Mouse (Mus musculus): ENCODE results near the gene Ryr2. TPM values are rescaled to one million over a fixed set of nuclear protein-coding genes. Genes with fewer than 3 reads are reported as not detected.

Gene Ryr2
- polyA plus RNA-seq, 2 experiments: 0.16 to 0.19 TPM

DNA sequence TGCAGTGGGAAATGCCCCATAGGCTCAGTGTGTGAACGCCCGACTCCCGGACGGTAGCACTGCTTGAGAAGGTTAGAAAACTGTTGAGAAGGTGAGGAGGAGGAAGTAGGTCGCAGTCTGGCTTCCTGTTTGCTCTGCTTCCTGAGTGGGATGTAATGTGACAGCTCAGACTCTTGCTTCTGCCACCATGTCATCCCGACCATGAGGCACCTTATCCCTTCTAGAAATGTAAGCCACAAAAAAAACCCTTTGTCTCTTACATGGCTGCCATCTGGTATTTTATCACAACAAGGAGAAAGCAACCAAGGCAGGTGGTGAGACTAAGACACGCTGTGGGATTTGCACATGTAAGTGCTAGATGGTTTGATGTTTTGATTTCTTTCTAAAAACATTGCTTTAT, 12.2 kb downstream of the Ryr2 start:
- WGBS (ENCODE audit: insufficient replicate concordance): 26% methylated on average over 7 of the region's 7 CpGs
- no peak for ATAC-seq (ENCODE audit: insufficient read depth)
- Histone ChIP-seq H3K9me3 (ENCODE audit: control insufficient read depth, low read length) (no peaks in the 10 kb centered on the region), H3K9ac (replicated peaks) (no peak overlapping the region), H3K4me1 (replicated peaks; ENCODE audit: control insufficient read depth in 2 of 2, insufficient read depth in 2 of 2, low read length in 1 of 2) (peaks cover 5 to 29% of the 10 kb centered on the region in 2 experiments), H3K36me3 (replicated peaks; ENCODE audit: control insufficient read depth, insufficient read depth, low read depth) (no peaks in the 10 kb centered on the region), H3K27me3 (ENCODE audit: control insufficient read depth, insufficient read depth, low read length) (no peaks in the 10 kb centered on the region), H3K4me3 (ENCODE audit: insufficient read depth in 1 of 2, low read depth in 2 of 2, low read length in 2 of 2) (no peak overlapping the region), H3K27ac (no peak overlapping the region), H3K4me2 (ENCODE audit: low read depth) (no peak overlapping the region)
- no peak for DNase-seq (ENCODE audit: low read depth in 3 of 3, low spot score in 3 of 3)
- TF ChIP-seq EP300 (IDR thresholded peaks at IDR 0.05; ENCODE audit: low read depth) (no peak), CTCF (IDR thresholded peaks at IDR 0.05; ENCODE audit: low read depth) (no peak)

DNA sequence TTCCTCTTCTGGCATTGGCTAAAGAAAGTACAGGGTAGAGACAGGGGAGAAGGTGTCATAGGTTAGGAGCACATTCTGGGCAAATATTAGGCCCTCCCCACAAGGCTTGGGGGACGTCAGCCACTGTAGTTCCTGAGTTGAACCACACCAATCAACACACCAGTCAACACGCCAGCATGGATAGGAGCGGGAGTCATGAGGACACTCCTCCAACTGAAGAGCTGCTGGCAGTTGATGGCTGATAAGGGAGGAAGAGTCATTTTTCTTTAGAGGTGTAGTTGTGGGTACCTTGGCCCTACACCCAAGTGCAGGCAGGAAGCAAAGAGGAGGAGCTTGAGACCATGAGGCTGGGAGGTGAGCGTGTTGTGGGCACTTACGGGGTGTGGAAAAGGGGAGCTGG, 13.6 kb downstream of the Ryr2 start:
- 51% methylated on average over 5 of the region's 5 CpGs for WGBS (ENCODE audit: insufficient replicate concordance)
- Histone ChIP-seq H3K4me3 (ENCODE audit: insufficient read depth in 1 of 2, low read depth in 2 of 2, low read length in 2 of 2) (no peak overlapping the region), H3K4me2 (ENCODE audit: low read depth) (no peak overlapping the region), H3K27me3 (ENCODE audit: control insufficient read depth, insufficient read depth, low read length) (no peaks in the 10 kb centered on the region), H3K36me3 (replicated peaks; ENCODE audit: control insufficient read depth, insufficient read depth, low read depth) (no peaks in the 10 kb centered on the region), H3K4me1 (replicated peaks; ENCODE audit: control insufficient read depth in 2 of 2, insufficient read depth in 2 of 2, low read length in 1 of 2) (peaks cover 0 to 14% of the 10 kb centered on the region in 2 experiments; a peak in 3 of 4 replicates), H3K9ac (replicated peaks) (no peak overlapping the region), H3K27ac (no peak overlapping the region), H3K9me3 (ENCODE audit: control insufficient read depth, low read length) (no peaks in the 10 kb centered on the region)
- TF ChIP-seq EP300 (IDR thresholded peaks at IDR 0.05; ENCODE audit: low read depth): no peak
- TF ChIP-seq CTCF (IDR thresholded peaks at IDR 0.05; ENCODE audit: low read depth): no peak
- ATAC-seq (ENCODE audit: insufficient read depth) (peak; percentile 68), DNase-seq (ENCODE audit: low read depth in 3 of 3, low spot score in 3 of 3) (no peak)

DNA sequence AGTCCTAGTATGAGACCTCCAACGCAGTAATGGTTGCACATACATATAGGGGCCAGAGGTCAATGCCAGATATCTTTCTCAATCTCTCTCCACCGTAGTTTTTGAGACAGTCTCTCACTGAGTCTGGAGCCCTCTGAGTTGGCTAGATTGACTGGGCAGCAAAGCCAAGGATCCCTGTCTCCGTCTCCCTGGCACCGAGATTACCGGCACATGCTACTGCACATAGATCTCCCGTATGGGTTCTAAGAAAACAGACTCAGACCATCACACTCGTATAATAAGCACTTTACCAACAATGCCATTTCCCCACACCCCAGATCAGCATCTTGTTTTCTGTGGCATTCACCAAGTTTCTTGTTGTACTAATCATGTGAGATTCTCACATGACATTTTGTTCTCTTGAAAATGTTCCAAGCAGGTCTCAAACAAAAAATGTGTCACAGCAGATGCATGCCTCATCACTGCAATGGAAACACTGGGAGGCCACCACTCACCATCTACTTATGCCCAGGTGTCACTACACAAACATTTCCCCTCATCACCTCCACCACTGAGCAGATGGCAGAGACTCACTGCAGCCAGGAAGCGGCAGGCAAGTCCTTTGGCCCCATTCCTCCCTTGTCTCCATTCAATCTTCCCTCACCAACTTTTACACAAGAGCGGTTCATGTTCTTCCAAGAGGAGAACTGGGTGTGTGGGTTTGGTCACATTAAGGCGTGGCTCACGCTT, 14.2 kb downstream of the Ryr2 start:
- TF ChIP-seq EP300 (IDR thresholded peaks at IDR 0.05; ENCODE audit: low read depth) (no peak), CTCF (IDR thresholded peaks at IDR 0.05; ENCODE audit: low read depth) (no peak)
- H3K4me1 ChIP-seq (replicated peaks; ENCODE audit: control insufficient read depth in 2 of 2, insufficient read depth in 2 of 2, low read length in 1 of 2): peaks cover 0 to 9% of the 10 kb centered on the region in 2 experiments; a peak in 1 of 4 replicates

DNA sequence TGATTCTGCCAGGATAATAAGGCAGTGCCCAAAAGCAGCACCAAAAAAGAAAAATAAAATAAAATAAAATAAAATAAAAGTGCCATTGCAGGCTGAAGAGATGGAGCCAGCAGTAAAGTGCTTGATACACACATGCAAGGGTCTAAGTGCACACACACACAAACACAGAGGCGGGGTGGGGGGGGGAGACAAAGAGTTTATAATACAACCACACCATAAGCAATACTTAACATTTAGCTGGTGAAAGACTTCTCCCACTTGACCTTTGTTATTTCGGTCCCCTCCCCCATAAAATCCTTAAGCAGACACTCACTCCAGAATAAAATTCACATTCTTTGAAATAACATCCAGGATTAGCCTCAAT, 22.7 kb downstream of the Ryr2 start:
- no peak for TF ChIP-seq EP300 (IDR thresholded peaks at IDR 0.05; ENCODE audit: low read depth)
- no peak for TF ChIP-seq CTCF (IDR thresholded peaks at IDR 0.05; ENCODE audit: low read depth)
- Histone ChIP-seq H3K9me3 (ENCODE audit: control insufficient read depth, low read length) (no peaks in the 10 kb centered on the region), H3K27ac (no peak overlapping the region), H3K36me3 (replicated peaks; ENCODE audit: control insufficient read depth, insufficient read depth, low read depth) (no peaks in the 10 kb centered on the region), H3K4me3 (ENCODE audit: insufficient read depth in 1 of 2, low read depth in 2 of 2, low read length in 2 of 2) (no peak overlapping the region), H3K4me2 (ENCODE audit: low read depth) (no peak overlapping the region), H3K9ac (replicated peaks) (no peak overlapping the region), H3K27me3 (ENCODE audit: control insufficient read depth, insufficient read depth, low read length) (no peaks in the 10 kb centered on the region), H3K4me1 (replicated peaks; ENCODE audit: control insufficient read depth in 2 of 2, insufficient read depth in 2 of 2, low read length in 1 of 2) (no peaks in the 10 kb centered on the region)
- no peak for DNase-seq (ENCODE audit: low read depth in 3 of 3, low spot score in 3 of 3)
- no peak for ATAC-seq (ENCODE audit: insufficient read depth)
- 48% methylated on average over 2 of the region's 2 CpGs for WGBS (ENCODE audit: insufficient replicate concordance)

More for the DNA sequence above, 14.2 kb downstream of the Ryr2 start:
- H3K27ac ChIP-seq: no peak overlapping the region
- DNase-seq (ENCODE audit: low read depth in 3 of 3, low spot score in 3 of 3) (no peak), ATAC-seq (ENCODE audit: insufficient read depth) (no peak)
- H3K4me3 ChIP-seq (ENCODE audit: insufficient read depth in 1 of 2, low read depth in 2 of 2, low read length in 2 of 2): no peak overlapping the region
- H3K27me3 ChIP-seq (ENCODE audit: control insufficient read depth, insufficient read depth, low read length): no peaks in the 10 kb centered on the region
- H3K36me3 ChIP-seq (replicated peaks; ENCODE audit: control insufficient read depth, insufficient read depth, low read depth): no peaks in the 10 kb centered on the region
- 74% methylated on average over 11 of the region's 11 CpGs for WGBS (ENCODE audit: insufficient replicate concordance)
- H3K9ac ChIP-seq (replicated peaks): no peak overlapping the region
- no peaks in the 10 kb centered on the region for H3K9me3 ChIP-seq (ENCODE audit: control insufficient read depth, low read length)
- H3K4me2 ChIP-seq (ENCODE audit: low read depth): no peak overlapping the region

DNA sequence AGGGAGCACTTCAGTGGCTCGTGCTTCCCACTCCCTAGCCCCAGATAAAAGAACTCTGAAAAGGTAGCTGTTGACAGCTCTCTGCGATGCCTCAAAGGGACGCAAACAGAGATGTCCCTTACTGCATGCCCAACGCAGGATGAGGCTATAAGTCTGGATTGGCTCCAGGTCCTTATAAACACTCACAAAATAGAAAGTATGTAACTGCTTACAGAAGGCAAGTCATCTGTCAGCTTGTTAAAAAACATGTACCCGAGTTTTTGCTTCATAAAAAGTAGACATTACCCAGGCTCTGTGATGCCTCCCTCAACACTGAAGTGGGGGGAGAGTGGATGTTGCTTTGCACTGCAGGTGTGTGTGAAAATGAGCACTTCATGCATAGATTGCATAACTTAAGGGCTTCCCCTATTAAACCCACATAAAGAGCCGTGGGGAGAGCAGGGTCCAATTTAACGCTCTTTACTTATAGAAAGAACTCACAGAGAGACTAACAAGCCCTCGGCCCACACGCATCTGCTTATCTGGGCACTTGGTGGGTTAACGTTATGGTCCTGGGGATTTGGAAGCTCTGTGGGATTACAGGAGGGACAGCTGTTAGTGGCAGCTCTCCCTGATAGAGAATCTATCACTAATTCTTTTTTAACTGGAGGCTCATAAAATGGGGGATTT, 23.2 kb downstream of the Ryr2 start:
- Histone ChIP-seq H3K4me3 (ENCODE audit: insufficient read depth in 1 of 2, low read depth in 2 of 2, low read length in 2 of 2) (no peak overlapping the region), H3K36me3 (replicated peaks; ENCODE audit: control insufficient read depth, insufficient read depth, low read depth) (no peaks in the 10 kb centered on the region), H3K4me1 (replicated peaks; ENCODE audit: control insufficient read depth in 2 of 2, insufficient read depth in 2 of 2, low read length in 1 of 2) (no peaks in the 10 kb centered on the region), H3K27me3 (ENCODE audit: control insufficient read depth, insufficient read depth, low read length) (no peaks in the 10 kb centered on the region), H3K27ac (no peak overlapping the region), H3K4me2 (ENCODE audit: low read depth) (no peak overlapping the region), H3K9me3 (ENCODE audit: control insufficient read depth, low read length) (no peaks in the 10 kb centered on the region), H3K9ac (replicated peaks) (no peak overlapping the region)
- DNase-seq (ENCODE audit: low read depth in 3 of 3, low spot score in 3 of 3) (no peak), ATAC-seq (ENCODE audit: insufficient read depth) (no peak)
- TF ChIP-seq CTCF (IDR thresholded peaks at IDR 0.05; ENCODE audit: low read depth) (no peak), EP300 (IDR thresholded peaks at IDR 0.05; ENCODE audit: low read depth) (no peak)
- WGBS (ENCODE audit: insufficient replicate concordance): 49% methylated on average over 10 of the region's 10 CpGs

Data from liver, embryonic 14.5 days (tissue).